Mouse (Mus musculus) forebrain, embryonic 11.5 days (tissue): Measurements from ENCODE around the gene Krtap4-16. TPM values are rescaled to one million over a fixed set of nuclear protein-coding genes. Genes with fewer than 3 reads are reported as not detected.
"Not testable (repeated sequence)": the region's sequence is repeated elsewhere in the genome, so short reads cannot be mapped to it uniquely, and the experiment has no call there.

ENCODE experiments used
- ATAC-seq: fragments of 200-750 bp; cut with Nextera tagmentation; replicated peaks from 2 replicates; pipeline ENCODE4 v1.8.0; 2017; ENCODE audit warnings: moderate TSS enrichment; ENCODE audit not compliant: low FRiP score
- DNase-seq: peaks from one replicate; pipeline ENCODE4 v3.0.0-alpha.2; 2017; ENCODE audit warnings: low spot score
- H3K27ac ChIP-seq: fragments of 300-500 bp; sonication (generic); 2 replicates; pipeline ENCODE4 v1.5.1; 2014; ENCODE audit warnings: low read depth, low read length
- H3K27me3 ChIP-seq: fragments of 300-500 bp; sonication (generic); 2 replicates; pipeline ENCODE4 v1.6.1; 2014; ENCODE audit warnings: mild to moderate bottlenecking, low read length, mixed read lengths; ENCODE audit not compliant: control insufficient read depth, insufficient read depth
- H3K36me3 ChIP-seq: fragments of 300-500 bp; sonication (generic); 2 replicates; pipeline ENCODE4 v1.6.1; 2014; ENCODE audit warnings: mild to moderate bottlenecking, low read length, moderate library complexity, mixed read lengths; ENCODE audit not compliant: control insufficient read depth, insufficient read depth
- H3K4me1 ChIP-seq: fragments of 300-500 bp; sonication (generic); replicated peaks from 2 replicates; pipeline ENCODE4 v1.6.1; 2014; ENCODE audit warnings: low read length, mixed read lengths; ENCODE audit not compliant: control insufficient read depth, insufficient read depth
- H3K4me2 ChIP-seq: fragments of 300-500 bp; sonication (generic); 2 replicates; pipeline ENCODE4 v1.6.1; 2014; ENCODE audit warnings: low read depth, mild to moderate bottlenecking, low read length, moderate library complexity, mixed read lengths; ENCODE audit not compliant: severe bottlenecking
- H3K4me3 ChIP-seq: fragments of 300-500 bp; sonication (generic); 2 replicates; pipeline ENCODE4 v1.5.1; 2014; ENCODE audit warnings: low read depth, low read length
- H3K9ac ChIP-seq: fragments of 300-500 bp; sonication (generic); 2 replicates; pipeline ENCODE4 v1.6.1; 2014; ENCODE audit warnings: low read length
- H3K9me3 ChIP-seq: fragments of 300-500 bp; sonication (generic); 2 replicates; pipeline ENCODE4 v1.6.1; 2016; ENCODE audit warnings: low read length, mixed read lengths; ENCODE audit not compliant: control insufficient read depth
- WGBS: fragments of 180-500 bp; shearing (Covaris S2); extraction: QIAGEN DNeasy Blood & Tissue Kit; methylation state at CpG from one replicate; pipeline ENCODE4 v1.1.7; 2014; 5-methylcytosine and 5-hydroxymethylcytosine counted together
- polyA plus RNA-seq: library from polyadenylated mRNA; unstranded; fragments of >200 nt; fragmentation: Nextera tagmentation; extraction: Ambion mirVana; gene quantifications from 2 replicates; pipeline ENCODE4 v1.2.1, GENCODE M21; 2014

Krtap4-16 gene
- polyA plus RNA-seq, 1 experiment from 2014 or later = not detected

- H3K4me2 ChIP-seq = no peak within 1 kb of the TSS
- 92% methylated on average over 1 of the region's 1 CpGs for WGBS
- DNase-seq (no peak), ATAC-seq (no peak)
- no peaks in the 10 kb centered on the region for H3K36me3 ChIP-seq
- no peak within 1 kb of the TSS for H3K27ac ChIP-seq
- H3K27me3 ChIP-seq = no peaks in the 10 kb centered on the region
- no peaks in the 10 kb centered on the region for H3K9me3 ChIP-seq
- H3K4me3 ChIP-seq = no peak within 1 kb of the TSS
- H3K9ac ChIP-seq = no peak within 1 kb of the TSS
- peaks cover 2% of the 10 kb centered on the region; the same call in 1 of the 2 replicates for H3K4me1 ChIP-seq
Measured at GRCm38 (mm10) chr11:99837966-99838365, 13.4 kb downstream of the Krtap4-16 start, which contains the start of gene 2300003K06Rik. 2300003K06Rik (minus strand) TSS chr11:99838066.

DNA sequence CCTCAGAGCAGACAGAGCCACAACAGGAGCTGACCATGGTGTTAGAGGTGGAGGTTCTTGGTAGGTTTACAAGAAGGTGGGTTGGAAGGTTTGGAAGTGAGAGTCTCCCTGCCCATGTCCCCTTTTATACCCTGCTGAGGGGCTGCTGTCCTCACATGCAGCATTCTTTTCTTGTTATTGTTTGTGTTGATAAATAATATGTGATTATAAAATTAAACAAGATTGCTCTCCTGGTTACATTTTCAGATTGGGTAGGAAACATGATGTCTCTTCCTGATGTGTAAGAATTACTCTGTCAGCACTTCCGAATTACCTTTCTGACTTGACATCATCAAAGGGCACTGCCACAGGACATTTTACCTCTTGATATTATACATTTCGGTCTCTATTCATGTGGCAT is 35.8 kb downstream of the Krtap4-16 start, which contains the start of gene Gm11564:
Gene Gm11564, minus strand, starts transcription at position 101 of the 400 bp plus-strand sequence.
- not testable (repeated sequence) for H3K9me3 ChIP-seq, H3K27me3 ChIP-seq, H3K4me1 ChIP-seq, H3K4me2 ChIP-seq, H3K36me3 ChIP-seq, H3K27ac ChIP-seq, H3K9ac ChIP-seq, DNase-seq, ATAC-seq, H3K4me3 ChIP-seq
- WGBS = 87% methylated on average over 2 of the region's 2 CpGs

- DNase-seq, H3K27me3 ChIP-seq, ATAC-seq: not testable (repeated sequence)
Measured at GRCm38 (mm10) chr11:99809792-99810191, 41.6 kb downstream of the Krtap4-16 start, which contains the start of gene Krtap4-13. Krtap4-13 (minus strand) TSS chr11:99809892.

DNA sequence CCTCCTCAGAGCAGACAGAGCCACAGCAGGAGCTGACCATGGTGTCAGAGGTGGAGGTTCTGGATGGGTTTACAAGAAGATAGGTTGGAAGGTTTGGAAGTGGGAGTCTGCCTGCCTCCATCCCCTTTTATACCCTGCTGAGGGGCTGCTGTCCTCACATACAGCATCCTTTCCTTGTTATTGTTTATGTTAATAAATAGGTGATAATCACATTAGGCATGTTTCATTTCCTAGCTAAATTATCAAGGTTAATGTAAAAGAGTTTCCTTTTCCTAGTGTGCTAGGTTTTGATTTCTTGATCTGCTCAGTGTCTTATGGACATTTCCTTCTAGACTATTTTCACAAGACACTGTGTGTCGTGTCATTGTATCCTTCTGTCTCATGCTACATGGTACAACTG is 47.1 kb downstream of the Krtap4-16 start, which contains the start of gene Gm11554:
Gene Gm11554, minus strand, starts transcription at position 101 of the 400 bp plus-strand sequence.
- H3K9me3 ChIP-seq, ATAC-seq, H3K9ac ChIP-seq, H3K4me3 ChIP-seq, H3K4me2 ChIP-seq, H3K36me3 ChIP-seq, H3K27me3 ChIP-seq, H3K27ac ChIP-seq, DNase-seq, H3K4me1 ChIP-seq: not testable (repeated sequence)
- WGBS = no CpG with 5 or more reads among the region's 1 CpGs

More at GRCm38 (mm10) chr11:99809792-99810191, 41.6 kb downstream of the Krtap4-16 start, which contains the start of gene Krtap4-13:
- not testable (repeated sequence) for H3K4me3 ChIP-seq, H3K27ac ChIP-seq, H3K4me1 ChIP-seq, H3K36me3 ChIP-seq, H3K9ac ChIP-seq, H3K9me3 ChIP-seq, H3K4me2 ChIP-seq

Other genes with a start within 250 kb of the Krtap4-16 start
- not detected in 2 replicates for gene Gm11938, start 248.3 kb downstream of the Krtap4-16 start, polyA plus RNA-seq
- gene Gm11937, start 241.4 kb downstream of the Krtap4-16 start, polyA plus RNA-seq = not detected in 2 replicates
- gene Krtap2-4, start 236.8 kb downstream of the Krtap4-16 start, polyA plus RNA-seq = not detected in 2 replicates
- gene Gm11562, start 231.2 kb downstream of the Krtap4-16 start, polyA plus RNA-seq = not detected in 2 replicates
- not detected in 2 replicates for gene Krtap4-1, start 223.4 kb downstream of the Krtap4-16 start, polyA plus RNA-seq
- gene Krtap4-2, start 216.5 kb downstream of the Krtap4-16 start, polyA plus RNA-seq = not detected in 2 replicates
- gene Krtap4-7, start 207.5 kb downstream of the Krtap4-16 start, polyA plus RNA-seq = not detected in 2 replicates
- gene Gm11555, start 201.4 kb downstream of the Krtap4-16 start, polyA plus RNA-seq = not detected in 2 replicates
- not detected in 2 replicates for gene Gm11563, start 192.6 kb downstream of the Krtap4-16 start, polyA plus RNA-seq
- not detected in 2 replicates for gene Krtap4-6, start 185.6 kb downstream of the Krtap4-16 start, polyA plus RNA-seq
- gene Gm14190, start 160.9 kb downstream of the Krtap4-16 start, polyA plus RNA-seq = not detected in 2 replicates
- gene Gm14180, start 117.3 kb downstream of the Krtap4-16 start, polyA plus RNA-seq = not detected in 2 replicates
- gene Gm11595, start 78.7 kb downstream of the Krtap4-16 start, polyA plus RNA-seq = not detected in 2 replicates
- not detected in 2 replicates for gene Krtap4-8, start 70.9 kb downstream of the Krtap4-16 start, polyA plus RNA-seq
- gene Krtap4-9, start 66.4 kb downstream of the Krtap4-16 start, polyA plus RNA-seq = not detected in 2 replicates
- gene Gm11596, start 58.1 kb downstream of the Krtap4-16 start, polyA plus RNA-seq = not detected in 2 replicates
- gene Gm11569, start 52.7 kb downstream of the Krtap4-16 start, polyA plus RNA-seq = not detected in 2 replicates
- not detected in 2 replicates for gene Gm11554, start 47.2 kb downstream of the Krtap4-16 start, polyA plus RNA-seq
- gene Krtap4-13, start 41.7 kb downstream of the Krtap4-16 start, polyA plus RNA-seq = not detected in 2 replicates
- gene Gm11564, start 35.9 kb downstream of the Krtap4-16 start, polyA plus RNA-seq = not detected in 2 replicates
- gene 2300003K06Rik, start 13.5 kb downstream of the Krtap4-16 start, polyA plus RNA-seq = not detected in 2 replicates
- not detected in 2 replicates for gene Gm11568, start 6.3 kb upstream of the Krtap4-16 start, polyA plus RNA-seq
- not detected in 2 replicates for gene Gm11559, start 12.9 kb upstream of the Krtap4-16 start, polyA plus RNA-seq
- gene Krtap9-1, start 21.8 kb upstream of the Krtap4-16 start, polyA plus RNA-seq = not detected in 2 replicates
- gene Gm11567, start 27.6 kb upstream of the Krtap4-16 start, polyA plus RNA-seq = not detected in 2 replicates
- gene Krtap31-1, start 56.3 kb upstream of the Krtap4-16 start, polyA plus RNA-seq = not detected in 2 replicates
- not detected in 2 replicates for gene Gm11565, start 63.1 kb upstream of the Krtap4-16 start, polyA plus RNA-seq
- not detected in 2 replicates for gene Krtap31-2, start 84.7 kb upstream of the Krtap4-16 start, polyA plus RNA-seq
- gene Krtap9-5, start 96.9 kb upstream of the Krtap4-16 start, polyA plus RNA-seq = not detected in 2 replicates
- not detected in 2 replicates for gene Krtap29-1, start 127.4 kb upstream of the Krtap4-16 start, polyA plus RNA-seq
- gene Krtap16-1, start 135.0 kb upstream of the Krtap4-16 start, polyA plus RNA-seq = not detected in 2 replicates
- not detected in 2 replicates for gene Krtap17-1, start 142.4 kb upstream of the Krtap4-16 start, polyA plus RNA-seq
- gene Krt33a, start 164.6 kb upstream of the Krtap4-16 start, polyA plus RNA-seq = not detected in 2 replicates
- gene Krt33b, start 178.3 kb upstream of the Krtap4-16 start, polyA plus RNA-seq = not detected in 2 replicates
- not detected in 2 replicates for gene Krt34, start 189.9 kb upstream of the Krtap4-16 start, polyA plus RNA-seq
- not detected in 2 replicates for gene Krt31, start 198.9 kb upstream of the Krtap4-16 start, polyA plus RNA-seq
- gene Krt32, start 236.6 kb upstream of the Krtap4-16 start, polyA plus RNA-seq = not detected in 2 replicates
- not detected in 2 replicates for gene Krt35, start 244.6 kb upstream of the Krtap4-16 start, polyA plus RNA-seq